Comparison of ENCODE assay signal across 11 mouse cellular contexts in the genomic region with DNA sequence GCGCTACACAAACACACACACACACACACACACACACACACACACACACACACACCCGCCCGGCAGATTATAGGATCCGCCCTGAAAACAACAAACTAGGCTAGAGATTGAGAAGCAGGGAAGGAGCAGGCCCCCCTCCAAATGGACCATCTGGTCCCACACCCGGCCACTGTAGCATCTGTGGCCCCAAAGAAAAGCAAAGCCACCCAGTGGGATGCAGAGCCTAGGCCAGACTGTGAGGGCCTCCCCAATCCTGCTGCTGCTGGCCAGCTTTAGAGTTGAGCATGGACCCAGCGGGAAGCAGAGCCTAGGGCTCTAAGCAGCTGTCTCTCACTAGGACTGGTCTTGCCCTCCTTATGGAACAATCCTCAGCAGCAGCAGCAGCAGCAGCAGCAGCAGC.
A peak's percentile ranks its signal among the peaks of the same experiment; 100 is the strongest.
DNase-seq lines count a peak whose midpoint lies in the region; ATAC-seq lines count a peak whose summit lies in the region.
"Had no signal": no experiment of that assay in that cellular context is flagged by ENCODE, and none has a peak within 500 bp of the region (broad histone marks: within the 10 kb centered on the region; RNA-seq: fewer than 3 reads in every experiment).

No protein-coding gene starts in this region.

- ATAC-seq in forebrain, embryonic 11.5 days (replicated peaks; ENCODE audit: low FRiP score): no peak
- no peak for ATAC-seq in neural tube, embryonic 15.5 days (ENCODE audit: low FRiP score)
- ATAC-seq: Patski had no signal

- H3K4me1 ChIP-seq in forebrain, embryonic 11.5 days (replicated peaks; ENCODE audit: control insufficient read depth, insufficient read depth, low read length): peaks cover 17% of the 10 kb centered on the region
- H3K4me1 ChIP-seq in limb, embryonic 10.5 days: peaks cover 61% of the 10 kb centered on the region
- H3K4me1 ChIP-seq in neural tube, embryonic 15.5 days: peaks cover 68% of the 10 kb centered on the region

- no peak overlapping the region for H3K9ac ChIP-seq in forebrain, embryonic 11.5 days (ENCODE audit: low read length)
- H3K9ac ChIP-seq in neural tube, embryonic 15.5 days (replicated peaks): peak overlapping the region; percentile 40
- H3K9ac ChIP-seq: embryonic facial prominence, embryonic 12.5 days had no signal

- H3K9me3 ChIP-seq in forebrain, embryonic 11.5 days (ENCODE audit: control insufficient read depth, low read length): no peaks in the 10 kb centered on the region
- no peaks in the 10 kb centered on the region for H3K9me3 ChIP-seq in limb, embryonic 10.5 days (replicated peaks)
- no peaks in the 10 kb centered on the region for H3K9me3 ChIP-seq in neural tube, embryonic 15.5 days (replicated peaks)
- H3K9me3 ChIP-seq: embryonic facial prominence, embryonic 12.5 days had no signal

- 0 out of 2 replicates have a peak overlapping the region, but pooled peaks have one; percentile 5 for H3K4me3 ChIP-seq in forebrain, embryonic 11.5 days (ENCODE audit: low read depth, low read length)
- 0 out of 2 replicates have a peak overlapping the region, but pooled peaks have one; percentile 13 for H3K4me3 ChIP-seq in limb, embryonic 10.5 days
- H3K4me3 ChIP-seq in neural tube, embryonic 15.5 days (replicated peaks): peak overlapping the region; percentile 61
- H3K4me3 ChIP-seq: embryonic facial prominence, embryonic 12.5 days had no signal

- DNase-seq in left cerebral cortex, postnatal 4 days: peak; percentile 90
- no peak for DNase-seq in left cerebral cortex, adult 8-10 months (ENCODE audit: low spot score in 2 of 2)
- DNase-seq in forebrain, embryonic 11.5 days (ENCODE audit: low spot score): no peak
- no peak for DNase-seq in limb, embryonic 10.5 days (ENCODE audit: low spot score)
- DNase-seq in urinary bladder, postnatal 25 days (ENCODE audit: low spot score): no peak
- DNase-seq in heart, postnatal 10 days: no peak
- no peak for DNase-seq in testis, postnatal 14 days (ENCODE audit: low spot score)
- DNase-seq: kidney, postnatal 14 days had no signal

- H3K27me3 ChIP-seq in forebrain, embryonic 11.5 days (ENCODE audit: control insufficient read depth, insufficient read depth, low read length): peaks cover 12% of the 10 kb centered on the region
- H3K27me3 ChIP-seq in limb, embryonic 10.5 days (ENCODE audit: low read depth, poor library complexity, severe bottlenecking): peaks cover 59% of the 10 kb centered on the region
- peaks cover 16% of the 10 kb centered on the region; the same call in 1 of the 2 replicates for H3K27me3 ChIP-seq in neural tube, embryonic 15.5 days (replicated peaks)
- H3K27me3 ChIP-seq: Patski had no signal

- no peaks in the 10 kb centered on the region for H3K36me3 ChIP-seq in forebrain, embryonic 11.5 days (ENCODE audit: control insufficient read depth, insufficient read depth, low read length)
- no peaks in the 10 kb centered on the region for H3K36me3 ChIP-seq in limb, embryonic 10.5 days
- H3K36me3 ChIP-seq in neural tube, embryonic 15.5 days: no peaks in the 10 kb centered on the region
- H3K36me3 ChIP-seq: embryonic facial prominence, embryonic 12.5 days had no signal

- intact Hi-C loops in left cerebral cortex, postnatal 4 days (cut with DNase I): loop anchor here (5.0 to 10.0 kb wide), 2 partner anchors 177 to 270 kb away; a partner anchor contains a TSS
- intact Hi-C loops in heart, postnatal 10 days (cut with DNase I): no loop called here

- peak overlapping the region; percentile 1; the same call in 1 of the 2 replicates for H3K4me2 ChIP-seq in forebrain, embryonic 11.5 days (ENCODE audit: low read depth, low read length, severe bottlenecking)
- H3K4me2 ChIP-seq in neural tube, embryonic 15.5 days: peak overlapping the region; percentile 97
- H3K4me2 ChIP-seq: embryonic facial prominence, embryonic 12.5 days had no signal

- 40% methylated on average over 6 of the region's 6 CpGs for WGBS in forebrain, embryonic 11.5 days
- WGBS in limb, embryonic 10.5 days: 50% methylated on average over 6 of the region's 6 CpGs
- WGBS in neural tube, embryonic 15.5 days: 38% methylated on average over 6 of the region's 6 CpGs

- no peak overlapping the region for H3K27ac ChIP-seq in forebrain, embryonic 11.5 days (ENCODE audit: low read depth, low read length)
- H3K27ac ChIP-seq in limb, embryonic 10.5 days: no peak overlapping the region
- no peak overlapping the region for H3K27ac ChIP-seq in neural tube, embryonic 15.5 days (replicated peaks)
- H3K27ac ChIP-seq: embryonic facial prominence, embryonic 12.5 days had no signal

Comparison
In these comparisons a context has a peak if more than half of its experiments do, and no peak if none do; other contexts are left out.
1. H3K4me3 ChIP-seq: peak in every context shown above with its lines; median percentile 61 in neural tube, embryonic 15.5 days; 13 in limb, embryonic 10.5 days; 5 in forebrain, embryonic 11.5 days.